Mouse (Mus musculus) myocyte (in vitro differentiated cells): Measurements from ENCODE around the gene Fstl5.

Experiments used
- MAX ChIP-seq: IDR thresholded peaks from one replicate; pipeline ENCODE4 v1.6.1; 2011; ENCODE audit warnings: low read depth, mild to moderate bottlenecking, control low read depth
- POLR2A ChIP-seq: IDR thresholded peaks from one replicate; pipeline ENCODE4 v1.6.1; 2011; ENCODE audit warnings: low read depth, mild to moderate bottlenecking, control low read depth, moderate library complexity; ENCODE audit not compliant: insufficient read length
- POLR2AphosphoS2 ChIP-seq: IDR thresholded peaks from one replicate; pipeline ENCODE4 v1.6.1; 2011; ENCODE audit warnings: low read depth, control low read depth; ENCODE audit not compliant: insufficient read length

DNA sequence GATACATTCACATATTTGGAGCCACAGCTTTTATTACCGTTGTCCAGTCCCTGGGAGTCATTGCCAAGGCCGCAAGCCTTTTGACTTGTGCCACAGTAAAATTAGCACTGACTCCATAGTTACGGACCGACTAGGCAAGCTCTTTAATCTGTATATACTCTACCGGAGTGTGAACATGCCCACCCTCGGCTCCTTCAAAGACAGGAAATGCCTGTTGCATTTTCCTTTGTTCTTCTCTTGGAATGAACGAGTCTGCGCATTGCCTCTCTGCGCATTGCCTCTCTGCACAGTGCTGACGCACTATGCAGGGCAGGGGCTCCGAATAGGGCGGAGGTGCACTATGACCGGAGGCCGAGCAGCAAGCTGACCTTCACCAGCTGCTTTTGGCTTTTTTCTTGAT is 434.7 kb downstream of the Fstl5 start:
- TF ChIP-seq POLR2A, result no peak
- no peak for TF ChIP-seq POLR2AphosphoS2
- no peak for TF ChIP-seq MAX
